Mouse (Mus musculus): ENCODE data around the gene Crip3.

GRCm38 (mm10) chr17:46433627-46434026 is 4.9 kb downstream of the Crip3 start:
- TF ChIP-seq GATA1 (IDR thresholded peaks at IDR 0.05; ENCODE audit: low read length) (no peak), TAL1 (IDR thresholded peaks at IDR 0.05; ENCODE audit: low read length) (no peak)

Measured in erythroblast, embryonic 14.5 days (primary cell).